Mouse (Mus musculus) midbrain, embryonic 14.5 days (tissue): ENCODE measurements around the gene Defa32. TPM values are rescaled to one million over a fixed set of nuclear protein-coding genes. Genes with fewer than 3 reads are reported as not detected.
"Not testable (repeated sequence)": the region's sequence is repeated elsewhere in the genome, so short reads cannot be mapped to it uniquely, and the experiment has no call there.

ENCODE experiments used
- ATAC-seq: fragments of 200-750 bp; cut with Nextera tagmentation; 2 replicates; pipeline ENCODE4 v1.8.0; 2017; ENCODE audit warnings: moderate number of reproducible peaks, moderate library complexity; ENCODE audit not compliant: low FRiP score, low TSS enrichment
- DNase-seq: peaks from one replicate; pipeline ENCODE4 v3.0.0-alpha.2; 2015
- H3K27ac ChIP-seq: fragments of 300-500 bp; sonication (generic); replicated peaks from 2 replicates; pipeline ENCODE4 v1.5.1; 2014; ENCODE audit warnings: mild to moderate bottlenecking, low read depth, low read length, moderate library complexity
- H3K27me3 ChIP-seq: fragments of 300-500 bp; sonication (generic); 2 replicates; pipeline ENCODE4 v1.6.1; 2014; ENCODE audit warnings: low read length, control low read depth, mixed read lengths; ENCODE audit not compliant: control insufficient read depth, insufficient read depth
- H3K36me3 ChIP-seq: fragments of 300-500 bp; sonication (generic); 2 replicates; pipeline ENCODE4 v1.6.1; 2014; ENCODE audit warnings: low read length, control low read depth; ENCODE audit not compliant: control insufficient read depth, insufficient read depth
- H3K4me1 ChIP-seq: fragments of 300-500 bp; sonication (generic); 2 replicates; pipeline ENCODE4 v1.6.1; 2014; ENCODE audit warnings: mild to moderate bottlenecking, antibody characterized with exemption, low read length, control low read depth; ENCODE audit not compliant: control insufficient read depth, insufficient read depth
- H3K4me2 ChIP-seq: fragments of 300-500 bp; sonication (generic); 2 replicates; pipeline ENCODE4 v1.6.1; 2014; ENCODE audit warnings: mild to moderate bottlenecking, low read length, moderate library complexity
- H3K4me3 ChIP-seq: fragments of 300-500 bp; sonication (generic); replicated peaks from 2 replicates; pipeline ENCODE4 v1.5.1; 2014; ENCODE audit warnings: low read depth, low read length
- H3K9ac ChIP-seq: fragments of 300-500 bp; sonication (generic); replicated peaks from 2 replicates; pipeline ENCODE4 v1.6.1; 2014; ENCODE audit warnings: mild to moderate bottlenecking, low read length, moderate library complexity
- H3K9me3 ChIP-seq: fragments of 300-500 bp; sonication (generic); 2 replicates; pipeline ENCODE4 v1.6.1; 2016; ENCODE audit warnings: low read length, control low read depth, mixed read lengths; ENCODE audit not compliant: control insufficient read depth
- WGBS: fragments of 180-500 bp; shearing (Covaris S2); extraction: QIAGEN DNeasy Blood & Tissue Kit; methylation state at CpG from one replicate; pipeline ENCODE4 v1.1.7; 2014; 5-methylcytosine and 5-hydroxymethylcytosine counted together
- polyA plus RNA-seq: library from polyadenylated mRNA; unstranded; fragments of >200 nt; fragmentation: Nextera tagmentation; extraction: Ambion mirVana; gene quantifications from 2 replicates; pipeline ENCODE4 v1.2.1, GENCODE M21; 2014

Gene Defa32
- polyA plus RNA-seq, result not detected in 2 replicates

- H3K9me3 ChIP-seq, H3K4me2 ChIP-seq, H3K4me1 ChIP-seq, H3K36me3 ChIP-seq, H3K27ac ChIP-seq, H3K9ac ChIP-seq, ATAC-seq, H3K27me3 ChIP-seq, DNase-seq, H3K4me3 ChIP-seq: not testable (repeated sequence)
- no CpG with 5 or more reads among the region's 2 CpGs for WGBS
These were observed at the start of gene Defa32 for GRCm38 (mm10) chr8:21528732-21529131. Gene Defa32, plus strand, starts transcription at chr8:21529032.

- H3K27me3 ChIP-seq, H3K4me3 ChIP-seq, DNase-seq, H3K4me2 ChIP-seq, H3K9me3 ChIP-seq, ATAC-seq, H3K27ac ChIP-seq, H3K4me1 ChIP-seq, H3K9ac ChIP-seq, H3K36me3 ChIP-seq: not testable (repeated sequence)
- no CpG with 5 or more reads among the region's 2 CpGs for WGBS
These were observed 19.9 kb upstream of the Defa32 start, which contains the start of gene Defa20 for GRCm38 (mm10) chr8:21508958-21509357. Gene Defa20, plus strand, starts transcription at chr8:21509258.

- WGBS, result no CpG with 5 or more reads among the region's 1 CpGs
- H3K9me3 ChIP-seq, H3K36me3 ChIP-seq, DNase-seq, H3K4me3 ChIP-seq, ATAC-seq, H3K4me1 ChIP-seq, H3K27me3 ChIP-seq, H3K9ac ChIP-seq, H3K27ac ChIP-seq, H3K4me2 ChIP-seq: not testable (repeated sequence)
These were observed 36.3 kb downstream of the Defa32 start, which contains the start of gene Defa37 for GRCm38 (mm10) chr8:21565086-21565485. Gene Defa37, plus strand, starts transcription at chr8:21565386.

Other genes starting within 250 kb of the Defa32 start
- gene Defa27, start 213.5 kb upstream of the Defa32 start, polyA plus RNA-seq, result not detected in 2 replicates
- gene Defa29, start 202.0 kb upstream of the Defa32 start, polyA plus RNA-seq, result not detected in 2 replicates
- gene Defa2, start 150.5 kb upstream of the Defa32 start, polyA plus RNA-seq, result not detected in 2 replicates
- gene Defa33, start 137.2 kb upstream of the Defa32 start, polyA plus RNA-seq, result not detected in 2 replicates
- gene Defa36, start 101.6 kb upstream of the Defa32 start, polyA plus RNA-seq, result not detected in 2 replicates
- not detected in 2 replicates for gene Gm7849, start 72.5 kb upstream of the Defa32 start, polyA plus RNA-seq
- gene Defa20, start 19.8 kb upstream of the Defa32 start, polyA plus RNA-seq, result not detected in 2 replicates
- not detected in 2 replicates for gene Defa37, start 36.4 kb downstream of the Defa32 start, polyA plus RNA-seq
- not detected in 2 replicates for gene Defa28, start 54.0 kb downstream of the Defa32 start, polyA plus RNA-seq
- gene Gm7861, start 65.5 kb downstream of the Defa32 start, polyA plus RNA-seq, result not detected in 2 replicates
- not detected in 2 replicates for gene Defa26, start 89.2 kb downstream of the Defa32 start, polyA plus RNA-seq
- not detected in 2 replicates for gene Defa17, start 126.7 kb downstream of the Defa32 start, polyA plus RNA-seq
- not detected in 2 replicates for gene Defa34, start 136.8 kb downstream of the Defa32 start, polyA plus RNA-seq
- gene AY761184, start 174.6 kb downstream of the Defa32 start, polyA plus RNA-seq, result not detected in 2 replicates
- gene Defa24, start 205.5 kb downstream of the Defa32 start, polyA plus RNA-seq, result not detected in 2 replicates